Mouse (Mus musculus) hindbrain, embryonic 14.5 days (tissue): ENCODE results near the gene Kcnk7. TPM values are rescaled to one million over a fixed set of nuclear protein-coding genes. Genes with fewer than 3 reads are reported as not detected.
"Not testable (repeated sequence)": the region's sequence is repeated elsewhere in the genome, so short reads cannot be mapped to it uniquely, and the experiment has no call there.

Experiments used
- ATAC-seq: fragments of 200-750 bp; cut with Nextera tagmentation; 2 replicates; pipeline ENCODE4 v1.8.0; 2017; ENCODE audit warnings: moderate number of reproducible peaks, mild to moderate bottlenecking, moderate TSS enrichment, moderate library complexity; ENCODE audit not compliant: low FRiP score
- DNase-seq: peaks from one replicate; pipeline ENCODE4 v3.0.0-alpha.2; 2015; ENCODE audit warnings: low spot score
- H3K27ac ChIP-seq: fragments of 300-500 bp; sonication (generic); 2 replicates; pipeline ENCODE4 v1.5.1; 2014; ENCODE audit warnings: mild to moderate bottlenecking, moderate library complexity
- H3K27me3 ChIP-seq: fragments of 300-500 bp; sonication (generic); 2 replicates; pipeline ENCODE4 v1.6.1; 2014; ENCODE audit warnings: mild to moderate bottlenecking, low read length, mixed read lengths; ENCODE audit not compliant: control insufficient read depth, insufficient read depth
- H3K36me3 ChIP-seq: fragments of 300-500 bp; sonication (generic); replicated peaks from 2 replicates; pipeline ENCODE4 v1.6.1; 2014; ENCODE audit not compliant: control insufficient read depth, insufficient read depth
- H3K4me1 ChIP-seq: fragments of 300-500 bp; sonication (generic); replicated peaks from 2 replicates; pipeline ENCODE4 v1.6.1; 2014; ENCODE audit warnings: antibody characterized with exemption, low read length, mixed read lengths; ENCODE audit not compliant: control insufficient read depth, insufficient read depth
- H3K4me2 ChIP-seq: fragments of 300-500 bp; sonication (generic); replicated peaks from 2 replicates; pipeline ENCODE4 v1.6.1; 2014; ENCODE audit warnings: mild to moderate bottlenecking, moderate library complexity
- H3K4me3 ChIP-seq: fragments of 300-500 bp; sonication (generic); replicated peaks from 2 replicates; pipeline ENCODE4 v1.5.1; 2014; ENCODE audit warnings: mild to moderate bottlenecking, low read length
- H3K9ac ChIP-seq: fragments of 300-500 bp; sonication (generic); 2 replicates; pipeline ENCODE4 v1.6.1; 2014
- H3K9me3 ChIP-seq: fragments of 300-500 bp; sonication (generic); 2 replicates; pipeline ENCODE4 v1.6.1; 2016; ENCODE audit warnings: low read length; ENCODE audit not compliant: control insufficient read depth
- WGBS: fragments of 180-500 bp; shearing (Covaris S2); extraction: QIAGEN DNeasy Blood & Tissue Kit; methylation state at CpG from one replicate; pipeline ENCODE4 v1.1.7; 2014; 5-methylcytosine and 5-hydroxymethylcytosine counted together
- polyA plus RNA-seq: library from polyadenylated mRNA; unstranded; fragments of >200 nt; fragmentation: Nextera tagmentation; extraction: Ambion mirVana; gene quantifications from 2 replicates; pipeline ENCODE4 v1.2.1, GENCODE M21; 2014

The Kcnk7 gene
- polyA plus RNA-seq, 1 experiment from 2014 or later = 0.36 TPM

GRCm38 (mm10) chr19:5668372-5668771, 35.8 kb upstream of the Kcnk7 start:
- Histone ChIP-seq H3K9me3 (no peaks in the 10 kb centered on the region), H3K27me3 (no peaks in the 10 kb centered on the region), H3K4me1 (peaks cover 8% of the 10 kb centered on the region), H3K4me2 (no peak overlapping the region), H3K9ac (no peak overlapping the region), H3K27ac (no peak overlapping the region), H3K36me3 (peaks cover 87% of the 10 kb centered on the region), H3K4me3 (no peak overlapping the region)
- DNase-seq (no peak), ATAC-seq (no peak)
- 78% methylated on average over 4 of the region's 4 CpGs for WGBS

GRCm38 (mm10) chr19:5680432-5680831, 23.7 kb upstream of the Kcnk7 start:
- Histone ChIP-seq H3K9ac (no peak overlapping the region), H3K27ac (no peak overlapping the region), H3K4me2 (no peak overlapping the region), H3K27me3 (no peaks in the 10 kb centered on the region), H3K36me3 (peaks cover 94% of the 10 kb centered on the region), H3K4me1 (no peaks in the 10 kb centered on the region), H3K4me3 (no peak overlapping the region), H3K9me3 (no peaks in the 10 kb centered on the region)
- WGBS = 88% methylated on average over 4 of the region's 4 CpGs
- no peak for ATAC-seq
- no peak for DNase-seq

GRCm38 (mm10) chr19:5684236-5684635, 19.9 kb upstream of the Kcnk7 start:
- no peaks in the 10 kb centered on the region for H3K27me3 ChIP-seq
- 91% methylated on average over 12 of the region's 12 CpGs for WGBS
- no peaks in the 10 kb centered on the region for H3K9me3 ChIP-seq
- no peak for DNase-seq
- no peak overlapping the region for H3K9ac ChIP-seq
- no peak for ATAC-seq
- peaks cover 74% of the 10 kb centered on the region for H3K36me3 ChIP-seq
- H3K4me1 ChIP-seq = peaks cover 10% of the 10 kb centered on the region
- no peak overlapping the region for H3K4me3 ChIP-seq
- H3K27ac ChIP-seq = no peak overlapping the region
- H3K4me2 ChIP-seq = no peak overlapping the region

- no peak overlapping the region for H3K4me2 ChIP-seq
- ATAC-seq = no peak
- 91% methylated on average over 13 of the region's 13 CpGs for WGBS
- H3K27me3 ChIP-seq = no peaks in the 10 kb centered on the region
- no peak overlapping the region for H3K27ac ChIP-seq
- no peaks in the 10 kb centered on the region for H3K9me3 ChIP-seq
- H3K9ac ChIP-seq = no peak overlapping the region
- DNase-seq = no peak
- H3K36me3 ChIP-seq = peaks cover 66% of the 10 kb centered on the region
- H3K4me3 ChIP-seq = no peak overlapping the region
- peaks cover 12% of the 10 kb centered on the region for H3K4me1 ChIP-seq
These were observed 19.2 kb upstream of the Kcnk7 start for GRCm38 (mm10) chr19:5684985-5685384.

- no peak overlapping the region for H3K9ac ChIP-seq
- H3K4me3 ChIP-seq = no peak overlapping the region
- no peak overlapping the region for H3K27ac ChIP-seq
- DNase-seq (no peak), ATAC-seq (no peak)
- WGBS = 94% methylated on average over 19 of the region's 19 CpGs
- H3K27me3 ChIP-seq = no peaks in the 10 kb centered on the region
- H3K4me2 ChIP-seq = no peak overlapping the region
- no peaks in the 10 kb centered on the region for H3K9me3 ChIP-seq
- H3K36me3 ChIP-seq = peaks cover 62% of the 10 kb centered on the region
- peaks cover 17% of the 10 kb centered on the region for H3K4me1 ChIP-seq
These were observed 18.7 kb upstream of the Kcnk7 start for GRCm38 (mm10) chr19:5685431-5685830.

- Histone ChIP-seq H3K9me3 (no peaks in the 10 kb centered on the region), H3K4me1 (peaks cover 21% of the 10 kb centered on the region), H3K27ac (no peak overlapping the region), H3K27me3 (no peaks in the 10 kb centered on the region), H3K4me2 (no peak overlapping the region), H3K9ac (no peak overlapping the region), H3K4me3 (no peak overlapping the region), H3K36me3 (peaks cover 58% of the 10 kb centered on the region)
- ATAC-seq (no peak), DNase-seq (no peak)
- WGBS = 94% methylated on average over 11 of the region's 11 CpGs
These were observed 18.3 kb upstream of the Kcnk7 start for GRCm38 (mm10) chr19:5685861-5686260.

- H3K36me3 ChIP-seq = peaks cover 53% of the 10 kb centered on the region
- H3K4me1 ChIP-seq = peaks cover 27% of the 10 kb centered on the region
- DNase-seq (no peak), ATAC-seq (no peak)
- WGBS = 96% methylated on average over 13 of the region's 13 CpGs
- H3K9ac ChIP-seq = no peak overlapping the region
- no peaks in the 10 kb centered on the region for H3K27me3 ChIP-seq
- H3K4me2 ChIP-seq = no peak overlapping the region
- H3K4me3 ChIP-seq = no peak overlapping the region
- H3K27ac ChIP-seq = no peak overlapping the region
- H3K9me3 ChIP-seq = no peaks in the 10 kb centered on the region
These were observed 17.7 kb upstream of the Kcnk7 start for GRCm38 (mm10) chr19:5686437-5686836.

- ATAC-seq, H3K27ac ChIP-seq, H3K9me3 ChIP-seq, H3K27me3 ChIP-seq, DNase-seq, H3K4me3 ChIP-seq, H3K9ac ChIP-seq: not testable (repeated sequence)
- Histone ChIP-seq H3K36me3 (peaks cover 51% of the 10 kb centered on the region), H3K4me2 (peak overlapping the region; percentile 99; the same call in 1 of the 2 replicates), H3K4me1 (peaks cover 32% of the 10 kb centered on the region)
- 95% methylated on average over 12 of the region's 12 CpGs for WGBS
These were observed 17.2 kb upstream of the Kcnk7 start for GRCm38 (mm10) chr19:5686954-5687353.

GRCm38 (mm10) chr19:5687738-5688137, 16.4 kb upstream of the Kcnk7 start:
- WGBS = 23% methylated on average over 9 of the region's 9 CpGs
- peak overlapping the region; percentile 99 for H3K4me2 ChIP-seq
- ATAC-seq (no peak), DNase-seq (no peak)
- H3K9me3 ChIP-seq = no peaks in the 10 kb centered on the region
- H3K27me3 ChIP-seq = no peaks in the 10 kb centered on the region
- H3K9ac ChIP-seq = peak overlapping the region; percentile 93
- H3K4me3 ChIP-seq = peak overlapping the region; percentile 97
- peaks cover 32% of the 10 kb centered on the region for H3K4me1 ChIP-seq
- peaks cover 43% of the 10 kb centered on the region for H3K36me3 ChIP-seq
- H3K27ac ChIP-seq = peak overlapping the region; percentile 78
